Mouse (Mus musculus) bone marrow, adult 2 months (tissue): ENCODE measurements at regions not wholly inside any gene's neighbourhood (a gene's known extent, or its start where the extent isn't known, plus 50 kb on each side); places are given as distances from the start of the nearest gene placed in this dataset.

Experiments
- CTCF ChIP-seq: fragments of 200-500 bp; IDR thresholded peaks from 2 replicates; pipeline ENCODE4 v1.5.1; 2011; ENCODE audit warnings: low read length, control low read depth; ENCODE audit not compliant: control insufficient read depth, insufficient read depth
- POLR2A ChIP-seq: fragments of 200-500 bp; IDR thresholded peaks from 2 replicates; pipeline ENCODE4 v1.6.1; 2011; ENCODE audit warnings: low read depth, mild to moderate bottlenecking, control low read depth, low read length, borderline replicate concordance; ENCODE audit not compliant: control insufficient read depth

DNA sequence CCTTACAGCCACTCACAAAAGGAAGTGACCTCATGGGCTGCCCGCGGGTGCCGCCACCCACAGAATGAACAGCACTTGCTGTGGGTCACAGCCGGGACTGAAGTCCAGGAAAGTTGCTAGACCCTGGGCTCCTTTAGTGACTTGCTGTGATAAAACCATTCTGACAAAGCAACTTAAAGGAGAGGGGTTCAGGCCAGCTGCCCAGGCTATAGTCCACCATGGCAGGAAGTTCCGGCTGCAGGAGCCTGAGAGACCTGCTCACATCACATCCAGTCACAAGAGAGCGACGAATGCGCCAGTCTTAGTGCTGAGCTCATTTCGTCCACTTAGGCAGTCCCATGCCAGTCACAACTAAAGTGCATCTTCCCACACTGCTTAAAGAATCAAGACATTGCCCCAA is 54.3 kb upstream of the Ssx2ip start:
- TF ChIP-seq CTCF (no peak), POLR2A (no peak)
